Mouse (Mus musculus): Measurements from ENCODE around the gene Golim4. TPM values are rescaled to one million over a fixed set of nuclear protein-coding genes. Genes with fewer than 3 reads are reported as not detected.
A peak's percentile ranks its signal among the peaks of the same experiment; 100 is the strongest.

Golim4 gene
- polyA plus RNA-seq, 1 experiment from 2014 or later = 51.5 TPM

DNA sequence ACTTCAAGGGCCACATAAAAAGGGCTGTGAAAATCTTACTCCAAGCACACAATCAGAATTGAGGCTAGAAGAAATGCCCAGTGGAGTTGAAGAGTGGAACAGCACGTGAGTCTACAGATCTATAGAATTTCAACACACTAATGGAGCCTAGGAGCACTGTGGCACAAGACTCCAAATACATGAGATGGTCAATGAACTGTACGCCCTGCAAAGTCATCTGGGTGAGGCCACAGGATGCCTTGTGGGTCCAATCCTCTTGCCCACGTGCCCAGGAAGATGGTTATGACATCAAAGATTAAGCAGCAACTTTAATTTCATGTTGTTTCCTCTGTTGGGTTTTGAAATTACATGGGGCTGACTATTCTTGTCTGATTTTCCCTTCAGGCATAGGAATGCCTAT lies 30.4 kb downstream of the Golim4 start:
- Histone ChIP-seq H3K4me2 (ENCODE audit: low read length) (no peak overlapping the region), H3K9me3 (replicated peaks; ENCODE audit: low read length) (no peaks in the 10 kb centered on the region), H3K4me1 (replicated peaks; ENCODE audit: insufficient read depth, low read length) (no peaks in the 10 kb centered on the region), H3K4me3 (replicated peaks; ENCODE audit: low read depth, low read length) (no peak overlapping the region), H3K36me3 (ENCODE audit: insufficient read depth, low read length) (no peaks in the 10 kb centered on the region), H3K9ac (ENCODE audit: low read depth, low read length) (no peak overlapping the region), H3K27ac (no peak overlapping the region), H3K27me3 (ENCODE audit: insufficient read depth, low read length) (no peaks in the 10 kb centered on the region)
- 85% methylated on average over 3 of the region's 3 CpGs for WGBS
- ATAC-seq (replicated peaks; ENCODE audit: low FRiP score, low read depth) (no peak), DNase-seq (ENCODE audit: low spot score) (no peak)
- no peak for TF ChIP-seq CTCF (IDR thresholded peaks at IDR 0.05; ENCODE audit: low read depth)

- no peaks in the 10 kb centered on the region for H3K36me3 ChIP-seq (ENCODE audit: insufficient read depth, low read length)
- H3K4me1 ChIP-seq (replicated peaks; ENCODE audit: insufficient read depth, low read length) = no peaks in the 10 kb centered on the region
- TF ChIP-seq CTCF (IDR thresholded peaks at IDR 0.05; ENCODE audit: low read depth) = no peak
- H3K9ac ChIP-seq (ENCODE audit: low read depth, low read length) = no peak overlapping the region
- no peak overlapping the region for H3K4me3 ChIP-seq (replicated peaks; ENCODE audit: low read depth, low read length)
- H3K27ac ChIP-seq = no peak overlapping the region
- DNase-seq (ENCODE audit: low spot score) = no peak
- ATAC-seq (replicated peaks; ENCODE audit: low FRiP score, low read depth) = no peak
- WGBS = 87% methylated on average over 2 of the region's 2 CpGs
- H3K4me2 ChIP-seq (ENCODE audit: low read length) = no peak overlapping the region
- no peaks in the 10 kb centered on the region for H3K9me3 ChIP-seq (replicated peaks; ENCODE audit: low read length)
- no peaks in the 10 kb centered on the region for H3K27me3 ChIP-seq (ENCODE audit: insufficient read depth, low read length)
These were observed 31.6 kb downstream of the Golim4 start for GRCm38 (mm10) chr3:75925123-75925522.

- 79% methylated on average over 17 of the region's 17 CpGs for WGBS
- TF ChIP-seq CTCF (IDR thresholded peaks at IDR 0.05; ENCODE audit: low read depth) = no peak
- no peak for DNase-seq (ENCODE audit: low spot score)
- no peak overlapping the region for H3K9ac ChIP-seq (ENCODE audit: low read depth, low read length)
- no peak overlapping the region for H3K27ac ChIP-seq
- H3K4me3 ChIP-seq (replicated peaks; ENCODE audit: low read depth, low read length) = no peak overlapping the region
- H3K4me1 ChIP-seq (replicated peaks; ENCODE audit: insufficient read depth, low read length) = no peaks in the 10 kb centered on the region
- no peaks in the 10 kb centered on the region for H3K9me3 ChIP-seq (replicated peaks; ENCODE audit: low read length)
- no peak overlapping the region for H3K4me2 ChIP-seq (ENCODE audit: low read length)
- no peaks in the 10 kb centered on the region for H3K36me3 ChIP-seq (ENCODE audit: insufficient read depth, low read length)
- no peak for ATAC-seq (replicated peaks; ENCODE audit: low FRiP score, low read depth)
- no peaks in the 10 kb centered on the region for H3K27me3 ChIP-seq (ENCODE audit: insufficient read depth, low read length)
These were observed 38.8 kb downstream of the Golim4 start for GRCm38 (mm10) chr3:75917770-75918503.

GRCm38 (mm10) chr3:75912786-75913185 lies 44.0 kb downstream of the Golim4 start:
- Histone ChIP-seq H3K4me1 (replicated peaks; ENCODE audit: insufficient read depth, low read length) (no peaks in the 10 kb centered on the region), H3K9ac (ENCODE audit: low read depth, low read length) (no peak overlapping the region), H3K4me3 (replicated peaks; ENCODE audit: low read depth, low read length) (no peak overlapping the region), H3K27ac (no peak overlapping the region), H3K36me3 (ENCODE audit: insufficient read depth, low read length) (no peaks in the 10 kb centered on the region), H3K27me3 (ENCODE audit: insufficient read depth, low read length) (no peaks in the 10 kb centered on the region), H3K9me3 (replicated peaks; ENCODE audit: low read length) (no peaks in the 10 kb centered on the region), H3K4me2 (ENCODE audit: low read length) (no peak overlapping the region)
- no peak for TF ChIP-seq CTCF (IDR thresholded peaks at IDR 0.05; ENCODE audit: low read depth)
- 58% methylated on average over 4 of the region's 4 CpGs for WGBS
- no peak for DNase-seq (ENCODE audit: low spot score)
- no peak for ATAC-seq (replicated peaks; ENCODE audit: low FRiP score, low read depth)

- no peak overlapping the region for H3K4me3 ChIP-seq (replicated peaks; ENCODE audit: low read depth, low read length)
- ATAC-seq (replicated peaks; ENCODE audit: low FRiP score, low read depth) (no peak), DNase-seq (ENCODE audit: low spot score) (no peak)
- H3K9ac ChIP-seq (ENCODE audit: low read depth, low read length) = no peak overlapping the region
- no peaks in the 10 kb centered on the region for H3K9me3 ChIP-seq (replicated peaks; ENCODE audit: low read length)
- no peaks in the 10 kb centered on the region for H3K27me3 ChIP-seq (ENCODE audit: insufficient read depth, low read length)
- H3K36me3 ChIP-seq (ENCODE audit: insufficient read depth, low read length) = no peaks in the 10 kb centered on the region
- no peak overlapping the region for H3K27ac ChIP-seq
- no peak overlapping the region for H3K4me2 ChIP-seq (ENCODE audit: low read length)
- H3K4me1 ChIP-seq (replicated peaks; ENCODE audit: insufficient read depth, low read length) = no peaks in the 10 kb centered on the region
- TF ChIP-seq CTCF (IDR thresholded peaks at IDR 0.05; ENCODE audit: low read depth) = no peak
These were observed 46.0 kb downstream of the Golim4 start for GRCm38 (mm10) chr3:75910768-75911167.

DNA sequence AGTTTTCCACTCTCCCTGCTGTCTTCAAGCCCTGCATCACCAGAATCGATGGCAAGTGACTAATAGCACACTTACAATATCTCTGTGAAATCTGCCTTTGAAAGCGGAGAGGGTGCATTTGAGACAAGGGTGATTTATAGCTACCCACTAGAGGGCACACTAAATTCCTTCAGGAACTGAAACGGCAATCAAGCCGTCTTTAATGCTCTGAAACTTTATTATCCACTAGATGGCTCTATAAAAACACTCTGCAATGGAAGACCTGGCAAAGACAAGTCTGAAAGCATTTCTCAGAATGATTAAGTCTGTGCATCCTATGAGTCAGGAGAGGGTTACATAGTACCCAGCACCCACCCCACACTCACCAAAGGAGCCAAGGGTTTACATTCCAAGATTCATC lies 46.5 kb downstream of the Golim4 start:
- H3K9ac ChIP-seq (ENCODE audit: low read depth, low read length) = no peak overlapping the region
- WGBS = 3% methylated on average over 4 of the region's 4 CpGs
- H3K9me3 ChIP-seq (replicated peaks; ENCODE audit: low read length) = no peaks in the 10 kb centered on the region
- H3K27me3 ChIP-seq (ENCODE audit: insufficient read depth, low read length) = no peaks in the 10 kb centered on the region
- H3K36me3 ChIP-seq (ENCODE audit: insufficient read depth, low read length) = no peaks in the 10 kb centered on the region
- H3K27ac ChIP-seq = no peak overlapping the region
- DNase-seq (ENCODE audit: low spot score) (peak; percentile 88), ATAC-seq (replicated peaks; ENCODE audit: low FRiP score, low read depth) (peak; percentile 49; the same call in 1 of the 2 replicates)
- no peak overlapping the region for H3K4me2 ChIP-seq (ENCODE audit: low read length)
- TF ChIP-seq CTCF (IDR thresholded peaks at IDR 0.05; ENCODE audit: low read depth) = peak; percentile 89
- no peak overlapping the region for H3K4me3 ChIP-seq (replicated peaks; ENCODE audit: low read depth, low read length)
- no peaks in the 10 kb centered on the region for H3K4me1 ChIP-seq (replicated peaks; ENCODE audit: insufficient read depth, low read length)
